Mouse (Mus musculus): ENCODE results near the gene Scube1.

The Scube1 gene

GRCm38 (mm10) chr15:83596833-83597232, 128.0 kb downstream of the Scube1 start:
- DNase-seq (ENCODE audit: extremely low read depth, low read depth), result no peak

DNA sequence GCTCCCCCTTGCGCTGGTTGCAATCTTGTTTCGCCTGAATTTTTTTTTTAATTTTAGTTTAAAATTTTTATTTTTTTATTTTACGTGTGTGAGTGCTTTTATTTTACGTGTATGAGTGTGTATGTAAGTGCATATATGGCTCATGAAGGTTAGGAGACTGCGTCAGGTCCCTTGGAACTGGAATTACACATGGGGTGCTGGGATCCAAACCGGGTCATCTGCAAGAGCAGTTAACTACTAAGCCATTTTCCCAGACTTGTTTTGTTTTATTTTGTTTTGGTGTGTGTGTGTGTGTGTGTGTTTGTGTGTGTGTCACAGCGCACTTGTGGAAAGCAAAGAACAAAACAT, 129.5 kb downstream of the Scube1 start:
- DNase-seq (ENCODE audit: extremely low read depth, low read depth), result no peak

DNA sequence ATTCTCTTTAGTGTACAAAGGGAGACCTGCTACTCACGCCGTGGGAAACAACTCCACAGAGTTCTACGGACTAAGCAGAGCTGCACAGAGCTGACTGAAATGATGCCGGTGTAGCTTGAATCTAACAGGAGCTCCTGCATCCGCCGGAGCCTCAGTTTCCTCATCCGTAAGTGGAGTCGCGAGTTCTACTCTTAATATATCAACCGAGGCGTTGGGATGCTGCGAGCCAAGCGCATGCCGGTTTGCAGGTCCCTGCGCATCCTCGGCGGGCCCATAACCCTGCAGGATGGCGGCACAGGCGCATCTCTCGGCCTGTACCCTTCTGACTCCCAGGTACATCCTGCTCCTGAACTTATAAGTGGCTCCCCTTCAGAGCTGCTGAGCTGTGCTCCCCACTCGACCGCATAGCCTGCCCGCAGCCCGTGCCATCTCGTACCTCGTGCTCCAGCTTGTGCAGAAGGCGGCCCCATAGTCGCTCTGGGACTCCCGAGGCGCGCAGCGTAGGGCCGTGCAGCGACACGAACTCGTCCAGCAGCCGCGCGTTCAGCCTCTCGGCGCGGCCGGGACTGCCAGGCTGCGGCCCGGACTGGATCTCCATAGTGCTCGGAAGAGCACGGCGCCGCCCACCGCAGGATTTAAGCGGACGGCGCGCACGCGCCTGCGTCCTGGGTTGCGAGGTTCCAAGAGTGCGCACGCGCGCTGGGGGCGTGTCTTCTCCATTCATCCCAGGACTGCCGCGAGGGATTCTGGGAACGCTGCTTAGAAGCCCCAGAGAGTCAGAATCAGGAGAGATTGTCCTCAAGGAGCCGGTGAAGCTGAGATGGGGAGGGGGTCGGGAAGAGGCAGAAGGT, 130.1 kb downstream of the Scube1 start, which contains the start of gene Ttll12:
TSS of gene Ttll12 (minus strand) at position 645 of the 851 bp plus-strand sequence.
- peak; percentile 87 for DNase-seq (ENCODE audit: extremely low read depth, low read depth)

DNA sequence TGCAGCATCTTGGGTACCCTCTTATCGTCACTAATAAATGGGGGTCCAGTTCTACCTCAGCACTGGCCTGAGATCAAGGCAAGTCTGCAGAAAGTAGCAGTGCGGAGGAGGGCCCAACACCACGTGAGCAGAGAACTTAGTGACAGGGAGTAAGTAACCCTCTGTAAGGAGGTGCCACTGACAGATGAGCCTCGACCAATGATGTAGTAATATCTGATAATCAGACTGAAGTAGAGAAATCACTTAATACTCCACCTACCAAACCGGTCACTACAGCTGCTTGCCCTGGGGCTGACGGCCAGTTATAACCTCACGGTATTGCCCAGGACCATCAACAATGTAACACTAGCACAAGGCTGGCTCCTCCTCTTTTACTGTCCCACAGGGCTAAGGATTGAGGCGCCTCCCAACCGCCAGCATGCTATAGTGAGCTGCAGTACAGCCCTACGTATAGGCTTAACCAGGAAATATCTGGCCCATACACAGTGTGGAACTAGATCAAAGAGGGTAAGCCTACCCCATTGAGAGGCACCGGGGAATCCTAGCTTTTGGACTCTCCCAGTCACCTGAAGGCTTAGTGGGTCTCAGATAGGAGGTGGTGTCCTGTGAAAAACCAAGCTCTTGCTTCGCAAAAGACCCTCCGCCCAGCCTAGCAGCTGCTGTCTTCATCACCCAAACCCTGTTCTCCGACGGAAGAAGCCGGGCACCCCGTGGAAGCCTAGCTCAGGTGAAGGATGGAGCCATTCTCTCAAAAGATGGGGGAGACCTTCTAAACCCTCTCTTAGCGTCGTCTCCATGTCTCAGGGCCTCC, 130.9 kb downstream of the Scube1 start:
- DNase-seq (ENCODE audit: extremely low read depth, low read depth), result peak; percentile 69

- DNase-seq (ENCODE audit: extremely low read depth, low read depth), result no peak
Observed at GRCm38 (mm10) chr15:83593189-83593585, 131.6 kb downstream of the Scube1 start.

DNA sequence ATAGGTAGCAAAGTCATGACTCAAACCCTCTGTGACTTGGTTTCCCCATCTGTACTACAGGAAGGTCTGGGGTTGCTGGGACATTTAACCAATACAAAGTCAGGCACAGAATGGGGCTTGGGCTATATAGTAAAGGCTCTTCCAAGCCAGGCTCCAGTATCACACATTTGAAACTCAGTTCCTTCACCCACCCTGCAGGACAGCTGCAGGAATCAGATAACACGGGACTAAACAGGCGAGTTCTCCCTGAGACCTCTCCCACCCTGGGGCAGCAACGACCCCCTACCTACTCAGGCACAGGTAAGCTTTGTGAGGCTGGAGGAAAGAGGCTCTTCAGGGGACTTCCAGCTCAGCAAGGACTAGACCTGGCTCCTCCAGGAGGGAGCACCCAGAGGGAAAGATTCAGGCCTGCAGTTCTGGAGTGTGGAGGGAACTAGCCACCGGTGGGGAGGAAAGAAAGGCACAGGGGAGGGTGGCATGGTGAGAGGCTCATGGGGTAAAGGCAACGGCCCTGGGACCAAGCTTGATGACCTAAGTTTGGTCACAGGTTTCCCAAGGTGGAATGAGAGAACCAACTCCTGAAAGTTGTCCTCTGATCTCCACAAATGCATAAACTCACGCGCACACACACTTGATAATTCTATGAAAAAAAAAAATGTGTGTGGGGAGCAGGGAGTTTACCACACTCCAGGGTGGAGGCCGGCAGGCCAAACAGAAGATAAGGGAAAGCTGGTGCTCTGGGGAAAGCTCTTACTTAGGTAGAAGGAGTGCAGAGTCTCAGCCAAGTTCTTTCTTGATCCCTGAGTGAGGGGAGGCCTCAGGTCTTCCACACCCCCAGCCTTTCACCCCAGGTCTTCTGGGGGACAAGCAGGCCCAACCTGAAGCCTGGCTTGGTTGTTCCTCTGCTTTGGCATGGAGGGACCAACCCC, 132.3 kb downstream of the Scube1 start:
- peak; percentile 46 for DNase-seq (ENCODE audit: extremely low read depth, low read depth)

DNA sequence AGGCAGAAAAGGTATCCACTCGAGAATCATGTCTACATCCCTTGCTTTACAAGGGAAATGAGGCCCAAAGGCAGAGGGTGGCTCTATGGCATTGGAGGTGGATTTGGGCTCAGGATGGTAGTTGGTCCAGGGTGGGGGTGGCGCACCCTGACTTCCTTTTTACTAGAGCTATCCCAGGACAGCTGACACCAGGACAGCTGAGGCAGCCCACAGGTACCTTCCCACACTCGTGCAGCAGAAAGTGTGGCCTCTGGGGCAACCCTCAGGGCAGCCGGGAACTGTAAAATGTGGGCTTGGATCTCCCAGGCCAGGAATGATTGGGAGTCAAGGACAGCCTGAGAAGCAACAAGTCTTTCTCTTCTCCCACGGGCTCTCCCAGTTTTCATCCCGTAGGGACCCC, 133.1 kb downstream of the Scube1 start:
- DNase-seq (ENCODE audit: extremely low read depth, low read depth), result no peak

DNA sequence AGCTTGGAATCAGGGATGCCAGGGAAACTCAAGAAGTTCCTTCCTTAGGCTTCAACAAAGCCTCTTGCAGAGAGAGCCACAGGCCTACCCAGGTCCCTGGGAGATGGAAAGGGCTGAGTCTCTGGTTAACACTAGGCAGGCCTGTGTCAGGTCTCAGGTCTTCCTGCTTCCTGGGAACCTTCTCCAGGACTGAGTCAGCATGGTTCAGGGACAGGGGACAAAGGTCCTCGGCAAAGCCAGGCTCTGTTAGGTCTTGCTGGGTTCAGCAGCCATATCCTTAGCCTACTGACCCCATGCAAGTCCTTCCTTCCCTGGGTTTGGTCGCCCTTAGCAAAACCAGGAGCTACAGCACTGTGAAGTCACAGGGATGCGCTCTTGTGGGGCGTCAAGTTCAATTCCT, 134.0 kb downstream of the Scube1 start:
- no peak for DNase-seq (ENCODE audit: extremely low read depth, low read depth)

GRCm38 (mm10) chr15:83584741-83585220, 140.0 kb downstream of the Scube1 start:
- no peak for DNase-seq (ENCODE audit: extremely low read depth, low read depth)

- no peak for DNase-seq (ENCODE audit: extremely low read depth, low read depth)
Observed at GRCm38 (mm10) chr15:83583419-83584156, 141.2 kb downstream of the Scube1 start.

- no peak for DNase-seq (ENCODE audit: extremely low read depth, low read depth)
Observed at GRCm38 (mm10) chr15:83582931-83583330, 141.9 kb downstream of the Scube1 start.

GRCm38 (mm10) chr15:83576651-83577050, 148.2 kb downstream of the Scube1 start:
- no peak for DNase-seq (ENCODE audit: extremely low read depth, low read depth)

- no peak for DNase-seq (ENCODE audit: extremely low read depth, low read depth)
Observed at GRCm38 (mm10) chr15:83575543-83575942, 149.3 kb downstream of the Scube1 start.

- DNase-seq (ENCODE audit: extremely low read depth, low read depth), result no peak
Observed at GRCm38 (mm10) chr15:83574731-83575351, 150.0 kb downstream of the Scube1 start.

DNA sequence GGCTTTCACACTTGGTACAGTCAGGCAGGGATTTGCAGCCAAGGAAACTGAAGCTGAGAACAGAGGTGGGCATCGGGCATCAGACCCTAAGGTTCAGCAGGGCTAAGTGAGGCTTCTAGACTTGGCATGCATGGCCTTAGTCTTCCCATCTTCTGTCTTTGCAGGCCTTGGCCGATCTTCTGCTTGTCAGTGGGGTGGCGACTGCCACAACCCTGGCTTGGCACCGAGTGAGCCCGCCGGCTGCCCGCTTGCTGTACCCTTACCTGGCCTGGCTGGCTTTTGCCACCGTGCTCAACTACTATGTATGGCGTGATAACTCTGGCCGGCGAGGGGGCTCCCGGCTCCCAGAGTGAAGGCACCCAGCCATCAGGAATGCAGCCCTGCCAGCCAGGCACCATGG, 151.2 kb downstream of the Scube1 start:
- DNase-seq (ENCODE audit: extremely low read depth, low read depth), result no peak

- no peak for DNase-seq (ENCODE audit: extremely low read depth, low read depth)
Observed at GRCm38 (mm10) chr15:83572132-83572531, 152.7 kb downstream of the Scube1 start.

DNA sequence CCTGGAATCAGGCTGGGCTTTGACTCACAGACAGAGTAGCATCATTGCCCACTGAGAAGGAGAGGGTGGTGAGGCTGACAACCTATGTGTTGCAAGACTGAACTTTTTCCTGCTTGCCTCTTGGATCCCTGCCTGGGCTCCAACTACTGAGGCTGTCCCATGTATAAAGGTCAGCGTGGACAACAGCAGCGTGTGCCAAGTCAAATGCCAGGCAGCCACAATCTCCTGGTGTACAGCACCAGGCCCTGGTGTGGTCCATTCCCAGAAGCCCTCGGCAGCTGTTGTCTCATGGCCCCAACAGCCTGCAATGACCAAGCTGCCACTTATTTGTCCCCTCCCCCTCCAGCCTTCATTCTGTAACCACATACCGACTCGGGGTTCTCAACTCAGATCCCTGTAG, 153.2 kb downstream of the Scube1 start:
- DNase-seq (ENCODE audit: extremely low read depth, low read depth), result no peak

DNA sequence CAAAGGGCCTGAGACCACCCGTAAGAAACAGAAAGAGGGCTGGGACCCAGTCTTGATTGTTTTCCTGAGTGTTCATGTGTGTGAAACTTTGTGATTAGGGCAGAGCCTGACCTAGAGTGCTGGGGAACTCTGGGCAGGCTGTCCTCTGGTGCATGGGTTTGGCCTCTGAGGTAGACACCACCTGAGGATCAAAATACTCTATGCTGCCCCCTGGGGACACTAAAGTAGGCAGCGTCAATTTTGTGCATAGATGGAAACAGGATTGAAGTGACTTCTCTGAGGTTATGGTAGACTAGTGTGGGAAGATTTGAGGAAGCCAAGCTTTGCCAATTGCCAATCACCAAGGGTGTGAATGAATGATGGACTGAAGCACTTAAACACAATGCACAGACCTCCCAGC, 154.2 kb downstream of the Scube1 start:
- DNase-seq (ENCODE audit: extremely low read depth, low read depth), result no peak

GRCm38 (mm10) chr15:83569682-83570081, 155.1 kb downstream of the Scube1 start:
- peak; percentile 41 for DNase-seq (ENCODE audit: extremely low read depth, low read depth)

DNA sequence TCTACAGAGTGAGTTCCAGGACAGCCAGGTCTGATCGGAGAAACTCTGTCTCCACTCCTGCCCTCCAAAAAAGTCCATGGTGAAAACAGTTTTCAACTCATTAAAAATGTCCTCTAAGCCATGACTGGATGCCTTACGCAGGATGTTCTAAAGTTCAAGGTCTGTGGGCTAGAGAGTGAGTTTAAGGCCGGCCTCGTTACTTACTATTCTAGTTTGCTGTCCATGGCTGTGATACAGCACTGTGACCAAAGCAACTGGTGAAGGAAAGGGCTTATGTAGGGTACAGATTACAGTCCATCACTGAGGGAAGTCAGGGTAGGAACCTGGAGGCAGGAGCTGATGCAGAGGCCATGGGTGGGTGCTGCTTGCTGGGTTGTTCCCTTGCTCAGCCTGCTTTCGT, 156.3 kb downstream of the Scube1 start:
- no peak for DNase-seq (ENCODE audit: extremely low read depth, low read depth)
